Mouse (Mus musculus) heart, postnatal 4 days (tissue): ENCODE data around the gene Gm21962. TPM values are rescaled to one million over a fixed set of nuclear protein-coding genes. Genes with fewer than 3 reads are reported as not detected.
A peak's percentile ranks its signal among the peaks of the same experiment; 100 is the strongest.
"Not testable (repeated sequence)": the region's sequence is repeated elsewhere in the genome, so short reads cannot be mapped to it uniquely, and the experiment has no call there.

Experiments used
- DNase-seq: peaks from one replicate; pipeline ENCODE4 v3.0.0; 2021
- total RNA-seq, 2 experiments: library from RNA; stranded (reverse); gene quantifications; 2 replicates each; pipeline ENCODE4 v1.2.3; 2021

Gene Gm21962
- not detected for total RNA-seq

- DNase-seq = not testable (repeated sequence)
Observed at GRCm38 (mm10) chr3:137671224-137671623, at the start of gene Gm21962. Gm21962 (plus strand) TSS chr3:137671524.

- no peak for DNase-seq
Observed at GRCm38 (mm10) chr3:137622091-137622490, 49.2 kb upstream of the Gm21962 start.

GRCm38 (mm10) chr3:137622895-137623580, 48.3 kb upstream of the Gm21962 start:
- DNase-seq = no peak

DNA sequence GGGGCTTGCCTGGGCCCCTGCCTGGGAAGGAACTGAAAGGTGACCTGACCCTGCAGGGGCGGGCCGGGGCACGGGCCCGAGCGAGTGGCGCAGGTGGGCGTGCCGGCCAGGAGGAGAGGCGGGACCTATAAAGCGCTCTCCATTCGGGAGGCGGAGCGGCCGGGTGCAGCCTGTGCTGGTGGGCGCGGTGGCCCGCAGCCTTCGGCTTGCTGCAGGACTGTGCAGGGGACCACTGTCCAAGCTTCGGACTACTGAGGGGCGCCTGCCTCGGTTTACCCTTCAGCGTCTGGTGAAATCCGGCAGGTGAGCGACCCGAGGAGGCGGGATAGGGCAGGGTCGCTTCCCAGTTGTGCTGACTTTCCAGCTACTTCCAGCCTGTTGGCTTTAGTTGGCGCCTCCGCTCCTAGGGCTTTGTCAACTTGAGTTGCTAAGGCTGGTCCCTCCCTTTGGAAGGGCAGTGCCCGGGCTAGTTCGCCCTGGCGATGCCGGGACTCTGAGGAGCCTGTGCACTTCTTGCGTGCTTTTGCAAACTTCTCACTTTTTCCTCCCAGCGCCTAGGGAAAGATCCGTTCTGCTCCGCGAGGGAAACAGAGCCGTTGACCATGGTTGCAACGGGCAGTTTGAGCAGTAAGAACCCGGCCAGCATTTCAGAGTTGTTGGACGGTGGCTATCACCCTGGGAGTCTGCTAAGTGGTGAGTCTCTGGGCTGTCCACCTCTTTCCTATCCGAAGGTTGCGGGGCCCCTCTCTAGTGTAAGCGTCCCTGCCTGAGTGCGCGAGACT, 47.6 kb upstream of the Gm21962 start:
- peak; percentile 66 for DNase-seq

GRCm38 (mm10) chr3:137625054-137625453, 46.3 kb upstream of the Gm21962 start:
- DNase-seq = peak; percentile 21

DNA sequence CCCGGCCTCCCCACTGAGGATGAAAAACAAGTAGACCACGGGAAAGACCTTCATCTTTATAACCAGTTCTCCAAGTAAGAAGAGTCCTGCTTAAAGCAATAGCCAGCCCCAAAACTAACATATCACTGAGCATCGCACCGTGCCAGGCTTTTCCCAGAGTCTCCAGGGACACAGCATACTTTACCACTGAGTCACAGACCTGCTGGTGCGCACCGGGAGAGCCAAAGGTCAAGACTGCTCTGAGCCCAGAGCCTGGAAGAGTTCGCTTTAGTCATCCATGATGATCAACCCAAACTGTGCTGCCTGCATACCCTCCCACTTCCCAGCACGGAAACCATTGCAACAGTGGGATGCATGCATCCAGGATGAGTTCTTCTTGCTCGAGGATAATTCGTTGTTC, 37.6 kb upstream of the Gm21962 start:
- DNase-seq = no peak

DNA sequence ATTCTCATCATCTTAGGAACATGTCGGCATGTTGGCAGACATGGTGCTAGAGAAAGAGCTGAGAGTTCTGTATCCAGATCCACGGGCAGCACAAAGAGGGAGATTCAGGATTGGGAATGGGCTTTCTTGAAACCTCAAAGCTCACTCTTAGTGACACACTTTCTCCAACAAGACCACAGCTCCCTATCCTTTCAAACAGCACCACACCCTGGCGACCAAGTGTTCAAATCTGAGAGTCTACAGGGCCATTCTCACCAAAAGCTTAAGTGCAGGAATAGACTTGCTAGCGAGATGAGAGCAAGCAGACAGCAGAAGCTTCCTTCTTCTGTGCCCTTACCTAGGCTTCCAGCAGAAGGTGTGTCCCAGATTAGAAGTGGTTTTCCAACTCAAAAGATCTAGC, 34.8 kb upstream of the Gm21962 start:
- DNase-seq = no peak

DNA sequence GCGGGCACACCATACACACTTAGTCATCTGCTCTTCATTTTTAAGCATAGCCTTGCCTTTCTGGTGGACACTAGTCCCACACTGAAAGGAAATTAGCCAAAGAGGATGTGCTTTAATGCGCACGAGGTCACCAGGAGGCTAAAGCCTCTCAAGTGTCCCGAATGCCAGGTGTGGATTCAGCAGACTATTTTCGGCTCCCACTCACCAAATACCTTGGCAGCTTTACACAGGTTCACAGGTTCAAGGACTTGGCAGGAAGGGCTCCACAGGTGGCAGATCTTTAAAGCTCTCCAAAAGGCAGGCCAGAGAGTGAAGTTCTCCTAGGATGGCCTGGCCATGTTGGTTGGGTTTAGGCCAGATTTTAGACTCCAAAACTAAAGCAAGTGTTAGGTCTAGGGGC, 30.1 kb upstream of the Gm21962 start:
- DNase-seq = no peak

- DNase-seq = no peak
Observed at GRCm38 (mm10) chr3:137642137-137642536, 29.2 kb upstream of the Gm21962 start.

DNA sequence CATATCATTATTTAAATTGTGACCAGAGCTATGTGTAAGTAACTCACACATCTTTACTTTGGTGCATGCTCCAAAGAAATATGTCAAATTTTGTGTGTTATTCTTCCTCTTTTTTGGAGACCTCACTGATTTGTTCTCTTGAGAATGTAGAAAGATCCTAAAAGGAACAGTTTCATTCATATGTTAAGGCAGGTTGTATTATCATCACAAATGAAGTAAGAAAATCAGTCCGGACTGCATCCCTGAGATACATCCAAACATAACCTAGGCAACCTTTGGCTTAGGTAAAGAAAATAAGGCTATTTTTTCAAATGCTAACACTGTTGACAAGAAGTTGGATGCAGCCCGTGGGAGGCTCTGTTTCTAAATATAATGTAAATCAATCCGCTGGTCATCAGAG, 28.8 kb upstream of the Gm21962 start:
- DNase-seq = no peak

- DNase-seq = no peak
Observed at GRCm38 (mm10) chr3:137644081-137644480, 27.2 kb upstream of the Gm21962 start.

GRCm38 (mm10) chr3:137644947-137645346, 26.4 kb upstream of the Gm21962 start:
- no peak for DNase-seq

- no peak for DNase-seq
Observed at GRCm38 (mm10) chr3:137647427-137648100, 23.8 kb upstream of the Gm21962 start.

GRCm38 (mm10) chr3:137649112-137649511, 22.2 kb upstream of the Gm21962 start:
- no peak for DNase-seq

- no peak for DNase-seq
Observed at GRCm38 (mm10) chr3:137652853-137653252, 18.5 kb upstream of the Gm21962 start.

GRCm38 (mm10) chr3:137680923-137681322, 9.6 kb downstream of the Gm21962 start:
- peak; percentile 75 for DNase-seq

DNA sequence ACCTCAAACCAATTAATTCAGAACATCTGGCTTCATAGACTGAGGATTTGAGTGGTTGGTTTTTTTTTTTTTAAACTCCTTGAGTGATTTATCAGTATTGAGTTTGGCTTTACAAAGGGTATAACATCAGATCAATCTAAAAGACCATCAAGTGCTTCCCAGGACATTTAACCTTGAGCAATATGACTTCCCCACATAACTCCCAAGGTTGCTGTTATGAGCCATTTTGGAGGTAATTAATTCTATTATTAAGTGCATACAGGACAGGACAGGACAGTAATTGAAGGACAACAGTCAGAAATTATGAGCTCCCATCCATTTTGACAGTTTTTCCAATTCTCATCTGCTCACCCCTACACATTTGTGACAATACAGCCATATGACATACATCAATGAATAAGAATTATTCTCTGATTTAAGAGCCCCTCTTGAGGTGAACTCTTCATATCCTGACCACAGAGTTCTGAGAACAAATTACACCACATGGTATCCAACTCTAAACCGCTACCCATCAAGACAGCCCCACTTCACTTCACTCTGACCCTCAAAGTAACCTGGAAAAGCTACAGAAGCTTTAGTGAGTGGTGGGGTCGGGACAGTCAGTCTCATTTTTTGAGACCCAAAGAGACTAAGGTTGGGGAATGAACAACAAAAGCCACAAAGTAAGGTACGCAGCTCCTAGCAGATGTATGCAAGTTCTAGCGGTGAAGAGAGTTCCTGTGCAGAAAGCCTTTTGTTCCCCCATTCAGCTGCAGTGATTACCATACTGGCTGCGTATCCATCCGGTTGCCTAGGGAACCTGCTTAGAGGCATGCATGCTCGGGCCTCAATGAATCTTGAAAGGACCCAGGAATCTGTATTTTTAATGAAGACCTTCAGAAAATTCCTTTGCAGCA, 11.8 kb downstream of the Gm21962 start:
- no peak for DNase-seq

DNA sequence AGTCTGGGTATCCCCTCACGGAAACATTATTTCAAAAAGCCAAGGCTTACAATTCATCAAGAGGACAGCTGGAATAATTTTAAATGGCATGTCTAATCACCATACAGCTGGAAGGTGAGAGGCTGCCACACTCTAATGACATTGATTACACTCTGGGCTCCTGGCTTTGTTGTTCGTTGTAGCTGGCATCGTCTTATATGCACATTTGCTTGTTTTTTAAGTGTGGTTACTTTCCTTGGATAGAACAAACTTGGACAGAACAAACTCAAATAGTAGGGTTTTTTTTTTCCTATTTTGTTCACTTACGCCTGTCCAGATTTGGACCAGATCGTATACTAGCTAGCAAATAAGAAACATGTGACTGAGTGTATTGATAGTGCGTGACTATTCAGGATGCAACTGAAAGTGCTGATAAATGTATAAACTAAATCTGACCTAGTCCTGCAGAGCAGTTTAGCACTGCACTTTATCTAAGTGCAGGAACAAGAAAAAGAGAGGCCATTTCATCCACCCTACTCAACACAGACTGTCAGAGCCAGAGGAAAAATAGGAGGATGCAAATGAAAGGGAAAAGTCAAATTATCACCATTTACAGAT, 12.6 kb downstream of the Gm21962 start:
- DNase-seq = no peak

DNA sequence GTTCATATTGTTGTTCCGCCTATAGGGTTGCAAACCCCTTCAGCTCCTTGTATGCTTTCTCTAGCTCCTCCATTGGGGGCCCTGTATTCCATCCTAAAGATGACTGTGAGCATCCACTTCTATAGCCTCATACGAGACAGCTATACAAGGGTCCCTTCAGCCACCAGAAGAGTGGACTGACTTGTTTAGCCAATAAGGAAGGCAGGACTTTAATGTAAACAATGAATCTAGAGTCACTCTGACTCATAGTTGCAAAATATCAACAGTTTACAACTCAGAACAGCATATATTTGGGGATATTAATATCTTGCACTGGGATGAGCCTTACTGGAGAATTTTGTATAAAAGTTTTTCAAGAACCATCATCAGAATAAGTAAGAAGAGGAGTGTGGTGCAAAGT, 15.6 kb downstream of the Gm21962 start:
- no peak for DNase-seq

- DNase-seq = no peak
Observed at GRCm38 (mm10) chr3:137691503-137691902, 20.2 kb downstream of the Gm21962 start.

- DNase-seq = no peak
Observed at GRCm38 (mm10) chr3:137715946-137716345, 44.6 kb downstream of the Gm21962 start.

DNA sequence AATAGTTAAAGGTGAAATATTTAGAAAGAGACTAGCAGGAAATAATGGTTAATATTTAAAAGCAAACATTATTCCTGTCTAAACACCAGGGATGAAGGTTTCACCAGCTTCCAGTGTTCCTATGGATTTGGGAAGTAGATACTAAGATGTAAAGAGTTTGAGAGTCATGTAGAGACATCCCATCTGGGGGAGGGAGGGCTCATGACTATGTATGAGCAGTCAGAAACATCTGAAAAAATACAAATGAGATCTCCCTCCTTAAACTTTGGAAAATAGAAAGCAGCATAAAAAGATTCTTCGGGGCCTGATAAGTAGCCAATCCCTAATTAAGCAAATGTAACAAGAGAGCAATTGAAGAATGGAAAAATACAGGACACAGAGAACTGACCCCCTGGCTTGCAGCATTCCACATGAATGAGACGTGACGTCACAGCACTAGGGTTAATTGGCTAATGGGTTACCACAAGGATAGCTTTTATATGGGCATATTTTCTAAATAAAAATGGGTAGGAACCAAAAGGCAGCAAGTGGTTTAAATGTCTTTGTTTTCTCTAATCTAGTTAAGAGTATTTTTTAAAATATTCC, 45.3 kb downstream of the Gm21962 start:
- DNase-seq = no peak
